Mouse (Mus musculus) lung, embryonic 15.5 days (tissue): ENCODE measurements around the gene Tbxa2r. TPM values are rescaled to one million over a fixed set of nuclear protein-coding genes. Genes with fewer than 3 reads are reported as not detected.
A peak's percentile ranks its signal among the peaks of the same experiment; 100 is the strongest.

Experiments used
- ATAC-seq: fragments of 200-750 bp; cut with Nextera tagmentation; 2 replicates; pipeline ENCODE4 v1.8.0; 2017; ENCODE audit warnings: moderate number of reproducible peaks, borderline replicate concordance; ENCODE audit not compliant: low FRiP score, low TSS enrichment; ENCODE audit errors: extremely low read depth
- H3K27ac ChIP-seq: fragments of 300-500 bp; sonication (generic); 2 replicates; pipeline ENCODE4 v1.5.1; 2015; ENCODE audit warnings: moderate library complexity, mild to moderate bottlenecking, inconsistent platforms
- H3K27me3 ChIP-seq: fragments of 300-500 bp; sonication (generic); 2 replicates; pipeline ENCODE4 v1.6.1; 2015; ENCODE audit warnings: inconsistent platforms
- H3K36me3 ChIP-seq: fragments of 300-500 bp; sonication (generic); 2 replicates; pipeline ENCODE4 v1.6.1; 2015; ENCODE audit warnings: inconsistent platforms
- H3K4me1 ChIP-seq: fragments of 300-500 bp; sonication (generic); 2 replicates; pipeline ENCODE4 v1.6.1; 2015; ENCODE audit warnings: inconsistent platforms
- H3K4me2 ChIP-seq: fragments of 300-500 bp; sonication (generic); 2 replicates; pipeline ENCODE4 v1.6.1; 2015; ENCODE audit warnings: inconsistent platforms, mild to moderate bottlenecking, moderate library complexity
- H3K4me3 ChIP-seq: fragments of 300-500 bp; sonication (generic); 2 replicates; pipeline ENCODE4 v1.5.1; 2015; ENCODE audit warnings: mild to moderate bottlenecking, inconsistent platforms
- H3K9ac ChIP-seq: fragments of 300-500 bp; sonication (generic); 2 replicates; pipeline ENCODE4 v1.6.1; 2015; ENCODE audit warnings: inconsistent platforms
- H3K9me3 ChIP-seq: fragments of 300-500 bp; sonication (generic); 2 replicates; pipeline ENCODE4 v1.6.1; 2016; ENCODE audit warnings: inconsistent platforms
- WGBS: fragments of 180-500 bp; shearing (Covaris S2); methylation state at CpG from one replicate; pipeline ENCODE4 v1.1.7; 2015; 5-methylcytosine and 5-hydroxymethylcytosine counted together
- polyA plus RNA-seq: library from polyadenylated mRNA; unstranded; fragments of >200 nt; fragmentation: Nextera tagmentation; extraction: Ambion mirVana; gene quantifications from 2 replicates; pipeline ENCODE4 v1.2.1, GENCODE M21; 2015

The Tbxa2r gene
- polyA plus RNA-seq, 1 experiment from 2014 or later, result 18.3 TPM

GRCm38 (mm10) chr10:81323791-81324530 is 4.6 kb upstream of the Tbxa2r start:
- H3K27ac ChIP-seq, result no peak overlapping the region
- WGBS, result 90% methylated on average over 18 of the region's 18 CpGs
- no peaks in the 10 kb centered on the region for H3K27me3 ChIP-seq
- H3K4me1 ChIP-seq, result peaks cover 38% of the 10 kb centered on the region
- H3K4me2 ChIP-seq, result no peak overlapping the region
- ATAC-seq, result no peak
- no peak overlapping the region for H3K4me3 ChIP-seq
- no peak overlapping the region for H3K9ac ChIP-seq
- peaks cover 56% of the 10 kb centered on the region for H3K36me3 ChIP-seq
- H3K9me3 ChIP-seq, result no peaks in the 10 kb centered on the region

GRCm38 (mm10) chr10:81325176-81325575 is 3.4 kb upstream of the Tbxa2r start:
- no peaks in the 10 kb centered on the region for H3K27me3 ChIP-seq
- H3K4me1 ChIP-seq, result peaks cover 39% of the 10 kb centered on the region
- no peak overlapping the region for H3K4me3 ChIP-seq
- H3K4me2 ChIP-seq, result no peak overlapping the region
- WGBS, result 93% methylated on average over 21 of the region's 21 CpGs
- no peaks in the 10 kb centered on the region for H3K9me3 ChIP-seq
- H3K9ac ChIP-seq, result no peak overlapping the region
- peaks cover 56% of the 10 kb centered on the region for H3K36me3 ChIP-seq
- no peak overlapping the region for H3K27ac ChIP-seq
- no peak for ATAC-seq

GRCm38 (mm10) chr10:81325781-81326180 is 2.8 kb upstream of the Tbxa2r start:
- ATAC-seq, result no peak
- Histone ChIP-seq H3K9ac (no peak overlapping the region), H3K27ac (no peak overlapping the region), H3K36me3 (peaks cover 56% of the 10 kb centered on the region), H3K4me1 (peaks cover 45% of the 10 kb centered on the region), H3K9me3 (no peaks in the 10 kb centered on the region), H3K4me2 (no peak overlapping the region), H3K4me3 (no peak overlapping the region), H3K27me3 (no peaks in the 10 kb centered on the region)
- 86% methylated on average over 18 of the region's 18 CpGs for WGBS

GRCm38 (mm10) chr10:81326858-81327257 is 1.7 kb upstream of the Tbxa2r start:
- 0 out of 2 replicates have a peak overlapping the region, but pooled peaks have one; percentile 7 for H3K4me2 ChIP-seq
- no peak overlapping the region for H3K4me3 ChIP-seq
- no peak for ATAC-seq
- H3K9me3 ChIP-seq, result no peaks in the 10 kb centered on the region
- no peak overlapping the region for H3K9ac ChIP-seq
- no peaks in the 10 kb centered on the region for H3K27me3 ChIP-seq
- H3K36me3 ChIP-seq, result peaks cover 56% of the 10 kb centered on the region
- WGBS, result 69% methylated on average over 6 of the region's 6 CpGs
- H3K27ac ChIP-seq, result peak overlapping the region; percentile 93
- H3K4me1 ChIP-seq, result peaks cover 49% of the 10 kb centered on the region

- ATAC-seq, result 0 out of 2 replicates have a peak, but pooled peaks have one; percentile 3
- Histone ChIP-seq H3K4me2 (peak overlapping the region; percentile 53; the same call in 1 of the 2 replicates), H3K4me1 (peaks cover 49% of the 10 kb centered on the region), H3K4me3 (no peak overlapping the region), H3K9ac (no peak overlapping the region), H3K9me3 (no peaks in the 10 kb centered on the region), H3K27me3 (peaks cover 8% of the 10 kb centered on the region; the same call in 1 of the 2 replicates), H3K36me3 (peaks cover 49% of the 10 kb centered on the region), H3K27ac (peak overlapping the region; percentile 93)
- WGBS, result 29% methylated on average over 2 of the region's 2 CpGs
Observed at GRCm38 (mm10) chr10:81327959-81328358, 572 bp upstream of the Tbxa2r start.

GRCm38 (mm10) chr10:81329194-81329975 is 854 bp downstream of the Tbxa2r start:
- 37% methylated on average over 10 of the region's 10 CpGs for WGBS
- H3K4me1 ChIP-seq, result peaks cover 52% of the 10 kb centered on the region
- H3K27me3 ChIP-seq, result peaks cover 10% of the 10 kb centered on the region; the same call in 1 of the 2 replicates
- peak overlapping the region; percentile 53 for H3K4me2 ChIP-seq
- H3K27ac ChIP-seq, result peak overlapping the region; percentile 93
- H3K36me3 ChIP-seq, result peaks cover 34% of the 10 kb centered on the region
- H3K9me3 ChIP-seq, result no peaks in the 10 kb centered on the region
- peak overlapping the region; percentile 36 for H3K9ac ChIP-seq
- peak overlapping the region; percentile 24 for H3K4me3 ChIP-seq
- ATAC-seq, result peak; percentile 74

- Histone ChIP-seq H3K36me3 (peaks cover 28% of the 10 kb centered on the region), H3K4me3 (peak overlapping the region; percentile 24), H3K4me1 (peaks cover 58% of the 10 kb centered on the region), H3K27me3 (peaks cover 10% of the 10 kb centered on the region; the same call in 1 of the 2 replicates), H3K9me3 (no peaks in the 10 kb centered on the region), H3K4me2 (peak overlapping the region; percentile 53), H3K9ac (peak overlapping the region; percentile 36; the same call in 1 of the 2 replicates), H3K27ac (peak overlapping the region; percentile 93)
- peak; percentile 7; the same call in 1 of the 2 replicates for ATAC-seq
- WGBS, result 49% methylated on average over 4 of the region's 4 CpGs
Observed at GRCm38 (mm10) chr10:81330007-81330406, 1.5 kb downstream of the Tbxa2r start.

- H3K36me3 ChIP-seq, result peaks cover 5% of the 10 kb centered on the region; the same call in 1 of the 2 replicates
- peak overlapping the region; percentile 7; the same call in 1 of the 2 replicates for H3K9ac ChIP-seq
- no peaks in the 10 kb centered on the region for H3K9me3 ChIP-seq
- H3K27ac ChIP-seq, result no peak overlapping the region
- H3K4me3 ChIP-seq, result peak overlapping the region; percentile 2; the same call in 1 of the 2 replicates
- peak overlapping the region; percentile 39 for H3K4me2 ChIP-seq
- 32% methylated on average over 29 of the region's 29 CpGs for WGBS
- ATAC-seq, result no peak
- peaks cover 10% of the 10 kb centered on the region; the same call in 1 of the 2 replicates for H3K27me3 ChIP-seq
- H3K4me1 ChIP-seq, result peaks cover 71% of the 10 kb centered on the region
Observed at GRCm38 (mm10) chr10:81332277-81332676, 3.7 kb downstream of the Tbxa2r start.

- H3K27me3 ChIP-seq, result peaks cover 14% of the 10 kb centered on the region
- H3K9ac ChIP-seq, result no peak overlapping the region
- WGBS, result 74% methylated on average over 11 of the region's 11 CpGs
- H3K4me1 ChIP-seq, result peaks cover 54% of the 10 kb centered on the region
- H3K9me3 ChIP-seq, result no peaks in the 10 kb centered on the region
- no peak overlapping the region for H3K4me3 ChIP-seq
- H3K36me3 ChIP-seq, result no peaks in the 10 kb centered on the region
- peak overlapping the region; percentile 97 for H3K27ac ChIP-seq
- no peak overlapping the region for H3K4me2 ChIP-seq
- ATAC-seq, result no peak
Observed at GRCm38 (mm10) chr10:81334324-81334723, 5.8 kb downstream of the Tbxa2r start.

- H3K27ac ChIP-seq, result peak overlapping the region; percentile 97
- H3K27me3 ChIP-seq, result peaks cover 14% of the 10 kb centered on the region
- H3K4me3 ChIP-seq, result no peak overlapping the region
- H3K36me3 ChIP-seq, result no peaks in the 10 kb centered on the region
- peak; percentile 76 for ATAC-seq
- H3K9ac ChIP-seq, result peak overlapping the region; percentile 22; the same call in 1 of the 2 replicates
- peak overlapping the region; percentile 34; the same call in 1 of the 2 replicates for H3K4me2 ChIP-seq
- H3K4me1 ChIP-seq, result peaks cover 40% of the 10 kb centered on the region
- H3K9me3 ChIP-seq, result no peaks in the 10 kb centered on the region
- WGBS, result 28% methylated on average over 15 of the region's 19 CpGs
Observed at GRCm38 (mm10) chr10:81335393-81336340, 7.1 kb downstream of the Tbxa2r start.

GRCm38 (mm10) chr10:81336558-81336957 is 8.0 kb downstream of the Tbxa2r start:
- no peaks in the 10 kb centered on the region for H3K9me3 ChIP-seq
- H3K27me3 ChIP-seq, result peaks cover 17% of the 10 kb centered on the region
- ATAC-seq, result no peak
- peak overlapping the region; percentile 97 for H3K27ac ChIP-seq
- no peak overlapping the region for H3K4me2 ChIP-seq
- no peaks in the 10 kb centered on the region for H3K36me3 ChIP-seq
- H3K9ac ChIP-seq, result no peak overlapping the region
- WGBS, result 87% methylated on average over 4 of the region's 4 CpGs
- no peak overlapping the region for H3K4me3 ChIP-seq
- H3K4me1 ChIP-seq, result peaks cover 33% of the 10 kb centered on the region
